Mouse (Mus musculus): Measurements from ENCODE around the gene Myocd. TPM values are rescaled to one million over a fixed set of nuclear protein-coding genes. Genes with fewer than 3 reads are reported as not detected.

Myocd gene
- total RNA-seq, 2 experiments from 2014 or later = 0.38 to 1.0 TPM

DNA sequence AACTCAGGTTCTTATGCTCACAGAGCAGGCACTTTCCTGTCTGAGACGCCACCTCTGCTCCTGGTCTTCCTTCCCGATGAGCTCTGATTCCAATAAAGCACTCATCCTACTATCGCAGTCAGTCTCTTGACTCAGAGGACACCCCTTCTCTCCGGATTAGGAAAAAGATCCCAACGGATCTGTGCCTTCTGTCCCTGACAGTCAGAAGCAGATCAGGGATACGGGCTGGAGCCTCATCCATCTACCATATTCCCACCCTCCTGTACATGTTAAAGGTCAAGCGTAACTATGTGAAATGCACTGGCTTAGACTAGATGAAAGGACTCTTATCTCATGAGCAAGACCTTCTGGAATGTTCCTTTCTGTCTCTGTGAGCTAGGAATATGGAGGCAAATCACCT lies 121.3 kb downstream of the Myocd start:
- DNase-seq = no peak
- intact Hi-C loops (cut with DNase I) = no loop called here

DNA sequence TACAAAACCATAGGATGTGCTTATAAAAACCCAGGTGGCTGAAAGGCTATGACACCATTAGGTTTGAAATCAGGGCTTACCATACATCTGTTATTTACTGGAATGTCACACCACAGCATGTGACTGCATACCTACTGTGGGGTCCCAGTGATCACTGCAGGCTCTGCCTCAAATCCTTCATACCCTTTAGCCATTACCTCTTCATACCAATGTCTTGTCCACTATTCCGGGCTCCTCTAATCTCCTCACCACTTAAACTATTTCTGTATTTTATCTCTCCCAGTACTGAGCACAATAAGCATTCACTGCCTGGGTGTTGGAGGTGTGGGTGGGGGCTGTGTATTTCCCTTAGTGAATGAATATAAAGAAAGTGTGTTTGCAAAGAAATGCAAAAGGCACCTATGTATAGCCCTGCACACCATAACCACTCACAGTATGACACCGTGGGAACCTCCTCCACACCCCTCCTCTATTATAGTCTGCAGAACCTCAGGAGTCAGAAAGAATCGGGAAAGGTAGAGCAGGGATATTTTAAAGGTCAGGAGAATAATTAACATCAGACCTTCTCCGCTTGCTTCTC lies 126.9 kb downstream of the Myocd start:
- no peak for DNase-seq
- intact Hi-C loops (cut with DNase I) = no loop called here

DNA sequence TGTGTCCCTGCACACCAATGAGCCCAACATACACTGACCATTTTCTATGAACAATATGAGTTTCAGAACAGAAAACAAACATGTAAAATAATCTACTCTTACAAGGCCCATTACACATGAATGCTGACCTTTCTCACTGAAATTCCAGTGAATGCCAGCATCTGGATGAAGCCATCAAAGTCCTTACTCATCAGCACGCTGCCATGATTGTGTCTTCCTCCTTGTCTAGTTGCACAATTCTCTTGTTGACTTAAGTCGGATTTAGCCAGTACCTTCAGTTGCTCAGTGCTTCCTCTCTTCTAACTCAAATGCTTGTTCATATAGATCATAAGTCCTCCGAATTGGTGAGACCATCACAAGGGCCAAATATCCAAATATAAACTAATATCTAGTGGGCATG lies 130.8 kb downstream of the Myocd start:
- intact Hi-C loops (cut with DNase I) = no loop called here
- DNase-seq = no peak

DNA sequence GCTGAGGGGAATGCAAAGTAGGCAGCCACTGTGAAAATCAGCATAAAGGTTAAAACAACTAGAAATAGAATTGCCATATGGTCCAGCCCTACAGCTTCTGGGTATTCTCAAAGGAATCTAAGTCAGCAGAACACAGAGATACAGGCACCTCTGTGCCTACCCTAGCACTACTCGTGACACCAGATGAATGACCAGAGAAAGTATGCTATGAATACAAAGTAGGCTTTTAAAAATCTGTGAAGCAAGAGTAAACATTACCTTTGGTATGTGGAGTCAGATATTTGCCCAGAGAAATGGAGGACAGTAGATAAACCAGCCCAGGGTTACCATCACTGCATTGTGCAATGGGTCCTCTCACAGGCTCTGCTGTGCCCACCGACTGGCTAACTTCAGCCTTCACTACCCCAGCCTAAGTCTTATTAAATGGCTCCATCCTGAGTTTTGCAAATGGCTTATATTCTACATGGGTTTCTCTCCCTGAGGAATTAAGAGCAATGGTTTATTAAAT lies 132.6 kb downstream of the Myocd start:
- no peak for DNase-seq
- intact Hi-C loops (cut with DNase I) = no loop called here

DNA sequence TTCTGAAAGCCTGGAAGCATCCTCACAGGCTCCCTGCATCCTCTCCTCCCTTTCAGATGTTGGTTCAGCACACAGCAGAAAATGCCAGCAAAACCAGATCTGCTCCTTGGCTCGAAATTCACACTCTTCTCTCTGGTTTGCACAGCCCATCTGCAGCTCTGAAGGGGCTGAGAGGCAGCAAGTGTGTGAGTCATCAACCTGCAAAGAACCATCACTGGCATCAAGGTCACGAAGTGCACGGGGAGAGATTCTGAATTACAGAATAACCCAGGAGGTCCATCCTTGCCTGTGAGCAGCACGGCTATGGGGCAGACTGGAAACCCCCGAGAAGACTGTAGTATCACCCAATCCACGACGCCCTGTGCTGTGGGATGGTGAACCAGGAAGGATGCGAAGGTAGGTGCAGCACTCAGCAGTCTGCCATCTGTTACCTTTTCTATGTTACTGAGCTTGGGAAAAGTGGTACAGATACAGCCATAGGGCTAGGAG lies 134.5 kb downstream of the Myocd start:
- DNase-seq = no peak
- intact Hi-C loops (cut with DNase I) = no loop called here

DNA sequence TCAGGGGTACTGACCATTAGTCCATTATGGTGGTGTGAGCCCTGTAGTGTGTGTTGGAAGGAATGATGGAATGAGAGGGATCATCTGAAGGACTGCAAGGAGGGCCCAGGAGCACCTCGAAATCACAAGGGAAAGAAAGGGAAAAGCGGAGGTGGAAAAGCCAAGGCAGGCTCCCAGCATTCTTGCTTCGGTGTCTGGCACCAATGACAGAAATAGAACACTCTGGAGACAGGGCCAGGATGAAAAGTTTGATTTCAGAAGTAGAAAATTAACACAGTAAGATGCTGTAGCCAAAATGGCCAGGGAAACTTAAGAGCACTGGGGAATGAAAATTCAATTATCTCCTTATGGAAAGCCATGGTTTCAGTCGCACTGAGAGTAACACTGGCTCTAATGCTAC lies 136.1 kb downstream of the Myocd start:
- no peak for DNase-seq
- intact Hi-C loops (cut with DNase I) = no loop called here

DNA sequence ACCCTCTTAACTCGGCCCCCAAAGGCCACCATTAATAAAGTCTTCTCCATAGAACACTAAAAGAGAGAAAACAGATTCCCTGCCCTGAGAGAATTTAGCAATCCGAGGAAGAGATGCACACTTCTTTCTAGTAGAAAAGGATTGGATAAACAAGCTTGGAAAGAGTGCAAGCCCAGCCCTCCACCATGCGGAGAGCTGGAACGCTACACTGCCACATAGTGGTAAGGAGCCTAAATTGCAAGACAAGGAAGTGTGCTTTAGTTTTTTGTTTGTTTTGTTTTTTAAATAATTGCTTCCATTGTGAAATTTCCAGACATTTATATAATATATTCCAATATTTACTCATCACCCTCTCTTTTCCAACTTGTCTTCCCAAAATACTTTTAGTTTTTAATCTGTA lies 140.7 kb downstream of the Myocd start:
- no peak for DNase-seq
- intact Hi-C loops (cut with DNase I) = no loop called here

DNA sequence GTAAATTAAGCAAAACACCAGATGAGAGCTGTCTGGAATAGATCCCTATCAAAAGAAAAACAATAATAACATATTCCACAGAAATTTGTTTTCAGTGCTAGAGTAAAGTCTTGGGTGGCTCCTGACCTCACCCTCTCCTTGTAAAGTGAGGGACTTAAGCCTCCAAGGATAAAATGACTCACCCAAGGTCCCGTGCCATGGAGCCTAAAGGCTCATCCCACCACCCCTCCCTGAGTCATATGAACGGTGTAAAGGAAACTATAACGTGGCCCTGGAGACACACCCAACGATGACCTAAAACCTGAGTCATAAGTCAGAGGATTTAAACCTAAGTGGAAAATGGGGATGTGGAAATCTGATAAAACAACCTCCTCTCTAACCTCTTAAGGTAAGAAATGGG lies 141.1 kb downstream of the Myocd start:
- intact Hi-C loops (cut with DNase I) = no loop called here
- no peak for DNase-seq

DNA sequence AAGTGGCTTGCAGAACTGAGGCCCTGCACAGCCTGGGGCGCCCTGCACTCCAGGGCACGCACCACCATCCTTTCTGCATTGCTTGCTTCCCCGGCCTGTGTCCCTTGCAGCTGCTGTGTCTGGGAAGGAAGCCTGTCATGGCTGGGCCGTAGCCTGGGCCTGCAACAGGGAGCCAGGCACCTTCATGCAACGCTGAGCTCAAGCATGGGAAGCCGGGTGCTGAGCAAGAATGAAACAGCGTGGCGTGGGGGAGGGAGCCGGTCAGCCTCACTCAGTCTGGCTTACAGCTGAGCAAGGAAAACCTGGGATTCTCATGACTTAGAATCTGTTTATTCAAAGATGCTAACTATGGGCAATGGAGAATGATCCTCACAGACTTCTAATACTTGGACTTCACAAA lies 143.2 kb downstream of the Myocd start:
- DNase-seq = peak; percentile 59
- intact Hi-C loops (cut with DNase I) = no loop called here

Other genes with a start within 250 kb of the Myocd start
- gene 1700086D15Rik, start 110.1 kb downstream of the Myocd start, total RNA-seq (2021) = 1 to 10 TPM; 4.5 to 5.4 TPM
- gene Arhgap44, start 107.0 kb downstream of the Myocd start, total RNA-seq (2021) = 10 to 100 TPM; 64.0 to 68.3 TPM